Mouse (Mus musculus): ENCODE data around the gene Aldh1l2.

Aldh1l2 gene

GRCm38 (mm10) chr10:83477286-83477685 lies 56.7 kb downstream of the Aldh1l2 start:
- in situ Hi-C loops (cut with MboI, MseI), result no loop called here

GRCm38 (mm10) chr10:83475226-83475625 lies 58.7 kb downstream of the Aldh1l2 start:
- in situ Hi-C loops (cut with MboI, MseI), result no loop called here

GRCm38 (mm10) chr10:83457531-83457930 lies 76.4 kb downstream of the Aldh1l2 start:
- in situ Hi-C loops (cut with MboI, MseI), result loop anchor here (10.0 kb wide), 1 partner anchor 53 kb away; no protein-coding TSS in a partner anchor

- in situ Hi-C loops (cut with MboI, MseI), result no loop called here
Measured at GRCm38 (mm10) chr10:83448582-83448981, 85.4 kb downstream of the Aldh1l2 start.

Data from regulatory T cell (primary cell).